Mouse (Mus musculus) thymus, adult 2 months (tissue): Measurements from ENCODE around the gene Clec2d.

Experiments
- CTCF ChIP-seq: fragments of 200-500 bp; IDR thresholded peaks from 2 replicates; pipeline ENCODE4 v1.5.1; 2012; ENCODE audit warnings: mild to moderate bottlenecking, control low read depth, low read length, moderate library complexity, borderline replicate concordance; ENCODE audit not compliant: control insufficient read depth, poor library complexity, insufficient read depth; ENCODE audit errors: extremely low read depth
- POLR2A ChIP-seq: fragments of 200-500 bp; IDR thresholded peaks from 2 replicates; pipeline ENCODE4 v1.6.1; 2012; ENCODE audit warnings: mild to moderate bottlenecking, low read length, control low read depth, moderate library complexity; ENCODE audit not compliant: control insufficient read depth, poor library complexity, insufficient read depth; ENCODE audit errors: extremely low read depth

GRCm38 (mm10) chr6:129186457-129187199 is 6.2 kb downstream of the Clec2d start:
- TF ChIP-seq CTCF (no peak), POLR2A (no peak)
